Mouse (Mus musculus) liver, adult 2 months (tissue): ENCODE data around the gene Fam69a.

ENCODE experiments used
- CTCF ChIP-seq: fragments of 200-500 bp; IDR thresholded peaks from 2 replicates; pipeline ENCODE4 v1.5.1; 2011; ENCODE audit warnings: low read depth, low read length, control low read depth
- POLR2A ChIP-seq: fragments of 200-500 bp; IDR thresholded peaks from 2 replicates; pipeline ENCODE4 v1.6.1; 2011; ENCODE audit warnings: low read length, control low read depth; ENCODE audit not compliant: insufficient read depth; ENCODE audit errors: extremely low read depth

DNA sequence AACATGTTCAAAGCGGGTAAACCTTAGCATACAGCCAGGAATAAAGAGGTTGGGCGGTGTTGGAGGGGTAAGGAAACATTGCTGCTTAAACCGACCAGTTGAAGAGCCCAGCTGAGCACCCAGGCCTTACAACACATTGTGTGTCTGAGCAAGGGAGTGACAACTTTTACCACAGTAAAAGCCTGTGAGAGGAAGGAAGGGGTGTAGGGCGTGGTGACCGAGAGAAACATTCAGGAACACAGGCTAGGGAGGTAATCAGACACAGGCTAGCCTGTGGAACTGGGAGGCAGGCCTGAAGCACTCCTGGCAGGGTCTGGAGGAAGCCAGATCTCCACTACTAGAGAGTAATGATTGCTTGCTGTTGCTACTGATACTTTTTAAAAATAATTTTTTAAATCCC lies 36.2 kb downstream of the Fam69a start:
- no peak for TF ChIP-seq CTCF
- no peak for TF ChIP-seq POLR2A
